Mouse (Mus musculus) liver, embryonic 15.5 days (tissue): ENCODE data around the gene Hoxa9. TPM values are rescaled to one million over a fixed set of nuclear protein-coding genes. Genes with fewer than 3 reads are reported as not detected.
A peak's percentile ranks its signal among the peaks of the same experiment; 100 is the strongest.

Experiments
- ATAC-seq: fragments of 200-750 bp; cut with Nextera tagmentation; 2 replicates; pipeline ENCODE4 v1.8.0; 2017; ENCODE audit warnings: moderate number of reproducible peaks, mild to moderate bottlenecking, moderate library complexity; ENCODE audit not compliant: insufficient read depth
- H3K27ac ChIP-seq: fragments of 300-500 bp; sonication (generic); replicated peaks from 2 replicates; pipeline ENCODE4 v1.5.1; 2015; ENCODE audit warnings: mild to moderate bottlenecking, inconsistent platforms
- H3K27me3 ChIP-seq: fragments of 300-500 bp; sonication (generic); 2 replicates; pipeline ENCODE4 v1.6.1; 2015; ENCODE audit warnings: mild to moderate bottlenecking, inconsistent platforms
- H3K36me3 ChIP-seq: fragments of 300-500 bp; sonication (generic); replicated peaks from 2 replicates; pipeline ENCODE4 v1.6.1; 2015; ENCODE audit warnings: moderate library complexity, mild to moderate bottlenecking, inconsistent platforms
- H3K4me1 ChIP-seq: fragments of 300-500 bp; sonication (generic); replicated peaks from 2 replicates; pipeline ENCODE4 v1.6.1; 2015; ENCODE audit warnings: inconsistent platforms
- H3K4me2 ChIP-seq: fragments of 300-500 bp; sonication (generic); 2 replicates; pipeline ENCODE4 v1.6.1; 2015; ENCODE audit warnings: moderate library complexity, mild to moderate bottlenecking, inconsistent platforms
- H3K4me3 ChIP-seq: fragments of 300-500 bp; sonication (generic); replicated peaks from 2 replicates; pipeline ENCODE4 v1.5.1; 2015; ENCODE audit warnings: mild to moderate bottlenecking, inconsistent platforms
- H3K9ac ChIP-seq: fragments of 300-500 bp; sonication (generic); 2 replicates; pipeline ENCODE4 v1.6.1; 2015; ENCODE audit warnings: moderate library complexity, mild to moderate bottlenecking, inconsistent platforms
- H3K9me3 ChIP-seq: fragments of 300-500 bp; sonication (generic); replicated peaks from 2 replicates; pipeline ENCODE4 v1.6.1; 2016; ENCODE audit warnings: inconsistent platforms
- WGBS: fragments of 180-500 bp; shearing (Covaris S2); methylation state at CpG from one replicate; pipeline ENCODE4 v1.1.7; 2015; ENCODE audit warnings: mixed read lengths; ENCODE audit not compliant: insufficient replicate concordance; 5-methylcytosine and 5-hydroxymethylcytosine counted together
- polyA plus RNA-seq: library from polyadenylated mRNA; unstranded; fragments of >200 nt; fragmentation: Nextera tagmentation; extraction: Ambion mirVana; gene quantifications from 2 replicates; pipeline ENCODE4 v1.2.1, GENCODE M21; 2015

Gene Hoxa9
- polyA plus RNA-seq, 1 experiment from 2014 or later: 0.43 TPM

DNA sequence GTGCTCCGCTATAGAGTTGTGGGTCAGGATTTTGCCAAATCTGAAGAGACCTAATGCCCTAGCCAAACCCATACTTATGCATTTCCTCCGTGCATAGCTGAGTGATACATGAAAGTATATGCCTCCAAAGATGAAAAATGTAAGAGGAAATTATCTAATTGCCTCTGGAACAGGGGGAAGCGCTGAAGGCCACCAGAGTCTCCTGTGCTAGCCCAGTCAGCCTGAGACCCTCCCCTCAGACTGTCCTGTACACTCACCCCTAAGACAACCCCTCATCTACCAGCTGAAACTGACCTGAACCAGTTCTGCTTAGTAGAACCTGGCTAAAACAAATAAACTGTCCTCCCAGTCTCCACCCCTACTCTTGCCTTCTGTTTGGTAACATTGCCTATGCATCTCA is 50.2 kb downstream of the Hoxa9 start:
- no peak overlapping the region for H3K4me3 ChIP-seq
- no peak overlapping the region for H3K9ac ChIP-seq
- H3K36me3 ChIP-seq: no peaks in the 10 kb centered on the region
- H3K4me1 ChIP-seq: peaks cover 9% of the 10 kb centered on the region; the same call in 1 of the 2 replicates
- H3K27me3 ChIP-seq: peaks cover 93% of the 10 kb centered on the region
- H3K27ac ChIP-seq: no peak overlapping the region
- H3K4me2 ChIP-seq: no peak overlapping the region
- no peak for ATAC-seq
- 51% methylated on average over 3 of the region's 3 CpGs for WGBS
- H3K9me3 ChIP-seq: no peaks in the 10 kb centered on the region

DNA sequence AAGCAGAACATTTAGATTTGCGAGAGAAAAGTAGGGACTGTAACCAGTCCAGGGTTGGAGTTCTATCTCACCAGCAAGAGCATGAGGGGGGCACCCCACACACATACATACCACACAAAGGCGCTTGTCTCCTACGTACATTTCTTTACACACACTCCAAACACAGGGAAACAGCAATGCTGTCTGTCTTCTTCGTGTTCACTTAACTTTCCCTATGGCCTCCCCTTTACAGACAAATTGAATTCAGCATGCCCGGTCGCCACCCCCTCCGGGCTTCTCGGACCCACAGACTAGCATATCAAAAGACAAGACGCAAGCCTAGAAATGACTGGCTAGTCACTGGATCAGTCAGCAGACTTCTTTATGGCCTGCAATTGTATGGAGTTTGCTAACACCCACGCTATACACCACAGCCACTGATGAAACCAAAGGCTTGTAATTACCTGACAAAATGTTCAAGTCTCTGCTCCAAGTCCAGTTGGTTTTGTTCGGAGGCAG is 50.6 kb downstream of the Hoxa9 start:
- Histone ChIP-seq H3K9ac (no peak overlapping the region), H3K27ac (no peak overlapping the region), H3K27me3 (peaks cover 93% of the 10 kb centered on the region), H3K9me3 (no peaks in the 10 kb centered on the region), H3K4me3 (no peak overlapping the region), H3K4me1 (peaks cover 9% of the 10 kb centered on the region; the same call in 1 of the 2 replicates), H3K4me2 (no peak overlapping the region), H3K36me3 (no peaks in the 10 kb centered on the region)
- no peak for ATAC-seq
- WGBS: 41% methylated on average over 11 of the region's 11 CpGs

DNA sequence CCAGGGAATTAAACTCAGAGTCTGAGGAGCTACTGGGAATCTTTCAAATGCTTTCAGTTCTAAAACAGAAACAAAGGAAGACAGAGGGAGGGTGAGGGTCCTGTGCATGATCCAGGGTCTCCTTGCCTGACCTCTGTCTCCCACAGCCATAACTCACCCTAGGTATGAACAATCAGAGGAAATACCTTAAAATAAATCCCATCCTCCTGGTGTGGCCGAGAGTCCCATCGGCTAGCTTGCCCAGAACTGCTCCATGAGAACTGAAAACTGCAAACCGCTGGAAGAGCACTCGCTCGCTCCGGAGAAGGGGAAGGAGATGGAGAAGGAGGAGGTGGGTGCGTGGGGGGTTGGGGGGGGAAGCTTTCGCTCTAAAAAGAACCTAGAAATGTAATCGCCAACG is 51.2 kb downstream of the Hoxa9 start:
- 0 out of 2 replicates have a peak overlapping the region, but pooled peaks have one; percentile 4 for H3K4me3 ChIP-seq
- H3K27me3 ChIP-seq: peaks cover 93% of the 10 kb centered on the region

DNA sequence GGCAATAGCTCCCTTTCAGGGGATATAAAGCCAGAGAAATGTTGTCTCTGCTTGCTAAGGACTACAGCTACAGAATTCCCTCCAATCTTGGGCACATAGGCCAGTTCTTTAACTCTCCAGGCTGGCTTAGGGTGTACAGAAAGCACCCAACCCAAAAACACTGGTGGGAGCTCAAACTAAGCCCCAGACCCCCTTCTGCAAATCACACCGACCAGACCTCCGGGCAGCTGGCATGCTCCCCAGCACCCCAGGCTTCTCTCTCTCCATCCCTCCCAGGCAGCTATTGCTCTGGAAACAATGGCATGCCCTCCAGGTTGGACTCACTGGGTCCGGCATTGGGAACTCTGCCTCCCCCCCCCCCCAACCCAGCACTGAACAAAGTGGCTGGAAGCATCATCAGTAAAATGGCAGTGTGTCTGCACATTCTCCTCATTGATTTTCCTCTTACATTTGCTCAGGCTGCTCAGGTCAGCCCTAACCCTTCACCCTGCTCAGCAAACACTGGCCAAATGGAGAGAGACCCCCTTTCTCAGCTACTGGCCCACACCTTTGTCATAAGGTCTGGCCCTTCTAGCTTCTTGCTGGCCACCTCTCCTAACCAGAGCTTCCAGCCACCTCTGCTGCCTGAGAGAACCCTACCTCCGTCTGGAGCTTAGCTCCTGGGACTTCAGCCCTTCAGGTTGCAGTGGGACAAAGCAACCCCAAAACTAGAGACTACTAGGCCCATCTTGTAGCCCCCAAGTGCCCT is 51.8 kb downstream of the Hoxa9 start:
- H3K4me3 ChIP-seq: no peak overlapping the region
- peak overlapping the region; percentile 4; the same call in 1 of the 2 replicates for H3K4me2 ChIP-seq
- H3K27me3 ChIP-seq: peaks cover 92% of the 10 kb centered on the region
- no peak for ATAC-seq
- 26% methylated on average over 4 of the region's 4 CpGs for WGBS
- H3K9ac ChIP-seq: no peak overlapping the region
- H3K27ac ChIP-seq: no peak overlapping the region
- H3K4me1 ChIP-seq: peaks cover 7% of the 10 kb centered on the region; the same call in 1 of the 2 replicates
- no peaks in the 10 kb centered on the region for H3K9me3 ChIP-seq
- no peaks in the 10 kb centered on the region for H3K36me3 ChIP-seq

More for the DNA sequence above, 51.2 kb downstream of the Hoxa9 start:
- 25% methylated on average over 10 of the region's 10 CpGs for WGBS
- no peaks in the 10 kb centered on the region for H3K36me3 ChIP-seq
- no peaks in the 10 kb centered on the region for H3K9me3 ChIP-seq
- no peak for ATAC-seq
- H3K27ac ChIP-seq: no peak overlapping the region
- H3K4me2 ChIP-seq: peak overlapping the region; percentile 4
- no peak overlapping the region for H3K9ac ChIP-seq
- peaks cover 9% of the 10 kb centered on the region; the same call in 1 of the 2 replicates for H3K4me1 ChIP-seq

DNA sequence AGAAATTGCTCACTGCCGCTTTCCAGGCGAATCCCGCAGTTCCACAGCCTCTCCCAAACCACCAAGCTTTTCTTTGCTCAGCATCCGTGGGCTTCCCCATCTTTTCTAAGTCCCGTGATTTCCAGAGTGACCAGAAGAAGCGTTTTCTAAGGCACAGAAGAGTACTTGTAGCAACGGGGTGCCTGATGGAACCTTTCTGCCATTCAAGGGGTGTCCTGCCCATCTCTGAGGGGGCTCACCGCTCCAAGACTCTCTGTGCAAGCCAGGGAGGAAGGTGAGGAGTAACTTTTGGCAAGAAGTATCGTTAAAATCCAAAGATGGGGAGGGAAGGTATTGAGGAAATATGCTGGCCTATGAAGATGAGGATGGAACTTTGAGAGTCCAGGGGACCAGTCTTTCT is 53.1 kb downstream of the Hoxa9 start:
- H3K27me3 ChIP-seq: peaks cover 94% of the 10 kb centered on the region
- H3K9me3 ChIP-seq: no peaks in the 10 kb centered on the region
- no peaks in the 10 kb centered on the region for H3K36me3 ChIP-seq
- ATAC-seq: no peak
- WGBS: 12% methylated on average over 9 of the region's 9 CpGs
- H3K4me2 ChIP-seq: 0 out of 2 replicates have a peak overlapping the region, but pooled peaks have one; percentile 25
- H3K4me1 ChIP-seq: 0 out of 2 replicates have a peak, but pooled peaks cover 3% of the 10 kb centered on the region
- H3K9ac ChIP-seq: no peak overlapping the region
- no peak overlapping the region for H3K27ac ChIP-seq
- H3K4me3 ChIP-seq: no peak overlapping the region

DNA sequence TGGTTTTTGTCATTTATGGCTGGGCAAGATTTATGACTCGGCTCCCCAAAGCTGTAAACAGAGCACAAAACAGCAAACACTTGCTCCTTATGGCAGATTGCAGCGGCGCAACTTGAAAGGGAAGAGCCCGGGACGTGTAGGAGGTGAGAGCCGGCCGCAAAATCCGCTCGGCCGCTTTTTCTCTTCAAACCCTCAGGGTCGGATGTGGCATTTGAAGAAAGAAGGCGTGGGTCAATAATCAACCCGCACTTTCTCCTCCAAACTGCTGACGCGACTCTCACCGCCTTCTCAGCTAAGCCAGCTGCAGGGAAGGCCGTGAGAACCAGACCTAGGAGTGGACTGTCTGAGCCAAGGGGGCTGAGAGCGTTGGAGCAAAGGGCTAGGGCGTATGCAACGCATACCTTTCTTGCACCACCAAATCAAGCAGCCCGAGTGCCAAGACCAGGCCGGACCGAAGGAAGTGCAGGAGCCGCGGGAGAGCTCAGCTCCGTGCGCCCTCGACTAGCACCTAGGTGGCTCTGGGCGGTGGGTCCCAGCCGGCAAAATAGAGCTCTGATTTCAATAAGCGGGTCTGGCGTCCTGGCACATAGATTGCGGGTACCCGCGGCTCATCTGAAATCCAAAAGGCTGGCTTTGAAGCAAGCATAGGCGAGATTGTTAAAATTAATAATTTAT is 53.7 kb downstream of the Hoxa9 start, which contains the start of gene 5730596B20Rik:
TSS of gene 5730596B20Rik (plus strand) at position 438 of the 675 bp plus-strand sequence.
- H3K4me2 ChIP-seq: peak within 1 kb of the TSS; percentile 25
- H3K4me1 ChIP-seq: peaks cover 9% of the 10 kb centered on the region; the same call in 1 of the 2 replicates
- H3K9ac ChIP-seq: no peak within 1 kb of the TSS
- H3K4me3 ChIP-seq: peak within 1 kb of the TSS; percentile 39; the same call in 1 of the 2 replicates
- no peak within 1 kb of the TSS for H3K27ac ChIP-seq
- 5% methylated on average over 36 of the region's 36 CpGs for WGBS
- peaks cover 99% of the 10 kb centered on the region for H3K27me3 ChIP-seq
- no peaks in the 10 kb centered on the region for H3K9me3 ChIP-seq
- ATAC-seq: no peak
- H3K36me3 ChIP-seq: no peaks in the 10 kb centered on the region

DNA sequence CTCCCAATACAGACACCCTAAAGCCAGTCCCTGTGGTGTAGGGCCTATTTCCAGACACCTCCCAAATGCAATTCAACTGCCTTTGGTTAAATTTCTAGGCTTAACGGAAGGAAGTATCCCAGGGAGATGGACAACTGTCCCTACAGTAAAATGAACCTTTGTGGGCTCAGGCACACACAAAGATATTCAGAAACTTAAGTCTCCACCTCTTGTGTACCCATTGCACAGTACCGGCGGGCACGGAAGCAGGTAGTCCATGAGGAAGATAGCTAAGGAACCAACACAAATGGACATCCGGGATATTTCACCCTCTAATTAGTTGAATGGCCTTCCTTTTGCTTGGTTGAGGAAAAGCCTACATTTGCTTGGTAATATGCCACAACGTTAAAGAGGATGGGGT is 54.5 kb downstream of the Hoxa9 start:
- H3K9ac ChIP-seq: no peak overlapping the region
- no peaks in the 10 kb centered on the region for H3K36me3 ChIP-seq
- peak overlapping the region; percentile 39; the same call in 1 of the 2 replicates for H3K4me3 ChIP-seq
- 4% methylated on average over 6 of the region's 6 CpGs for WGBS
- H3K27ac ChIP-seq: no peak overlapping the region
- H3K27me3 ChIP-seq: peaks cover 99% of the 10 kb centered on the region
- H3K4me1 ChIP-seq: peaks cover 11% of the 10 kb centered on the region; the same call in 1 of the 2 replicates
- peak overlapping the region; percentile 23; the same call in 1 of the 2 replicates for H3K4me2 ChIP-seq
- H3K9me3 ChIP-seq: no peaks in the 10 kb centered on the region
- no peak for ATAC-seq

DNA sequence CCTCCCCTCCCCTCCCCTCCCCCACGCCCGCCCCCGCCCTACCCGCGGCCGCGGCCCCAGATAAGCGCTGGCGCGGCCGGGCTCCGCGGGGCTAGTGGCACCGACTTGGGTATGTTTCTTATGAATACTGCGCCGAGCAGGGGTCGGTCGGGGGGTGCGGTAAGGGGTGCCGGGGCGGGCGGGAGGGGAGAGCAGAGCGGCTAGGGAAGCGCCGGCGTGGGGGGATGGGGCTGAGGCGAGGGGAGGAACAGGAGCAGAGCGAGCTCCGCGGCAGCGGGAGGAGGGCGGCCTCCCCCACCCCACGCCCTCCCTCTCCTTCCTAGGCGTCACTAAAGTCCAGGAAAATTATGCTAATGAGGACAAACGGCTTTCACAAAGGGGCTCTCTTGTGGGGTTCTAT is 55.0 kb downstream of the Hoxa9 start:
- H3K4me3 ChIP-seq: peak overlapping the region; percentile 39
- no peaks in the 10 kb centered on the region for H3K36me3 ChIP-seq
- peak overlapping the region; percentile 23; the same call in 1 of the 2 replicates for H3K4me2 ChIP-seq
- H3K4me1 ChIP-seq: peaks cover 8% of the 10 kb centered on the region; the same call in 1 of the 2 replicates
- H3K9ac ChIP-seq: no peak overlapping the region; the same call in 1 of the 2 replicates
- no peak for ATAC-seq
- no peak overlapping the region for H3K27ac ChIP-seq
- 3% methylated on average over 11 of the region's 35 CpGs for WGBS
- H3K27me3 ChIP-seq: peaks cover 99% of the 10 kb centered on the region
- no peaks in the 10 kb centered on the region for H3K9me3 ChIP-seq

DNA sequence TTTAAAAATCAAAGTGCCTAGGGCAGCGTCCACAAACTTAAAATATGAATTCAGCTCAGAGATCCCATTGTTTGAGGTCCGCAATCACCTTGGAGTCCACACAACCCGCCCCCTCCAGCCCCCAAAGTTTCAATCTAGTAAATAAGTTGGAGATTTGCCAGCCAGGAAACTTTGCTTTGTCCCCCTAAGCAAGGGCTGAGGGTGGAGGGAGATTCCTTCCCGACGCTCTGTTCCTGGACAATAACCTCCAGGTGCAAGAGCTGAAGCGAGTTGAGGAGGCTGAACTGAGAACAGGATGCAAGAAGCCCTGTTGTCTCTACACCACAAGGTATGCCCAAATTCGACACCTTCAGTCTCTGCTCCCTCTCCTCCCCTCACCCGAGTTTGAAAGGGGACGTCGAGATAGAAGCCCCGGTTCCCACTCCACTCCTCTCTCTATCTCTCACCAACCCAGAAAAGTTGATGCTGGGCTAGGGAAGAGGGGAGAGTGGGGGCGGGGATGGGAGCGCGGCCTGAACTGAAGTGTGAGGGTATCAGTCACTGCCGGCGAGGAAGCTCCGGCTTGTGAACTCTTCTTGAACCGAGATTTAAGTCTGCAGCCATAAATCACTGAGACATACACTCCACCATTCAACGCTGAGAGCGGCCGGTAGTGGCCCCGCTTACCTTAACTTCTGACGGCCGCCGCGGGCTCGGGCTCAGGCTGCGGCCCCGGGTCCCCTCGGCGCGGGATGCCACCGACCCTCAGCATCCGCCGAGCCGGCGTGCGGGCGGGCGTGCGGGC is 55.7 kb downstream of the Hoxa9 start:
- H3K4me1 ChIP-seq: peaks cover 8% of the 10 kb centered on the region; the same call in 1 of the 2 replicates
- H3K9me3 ChIP-seq: no peaks in the 10 kb centered on the region
- peak overlapping the region; percentile 39 for H3K4me3 ChIP-seq
- peaks cover 99% of the 10 kb centered on the region for H3K27me3 ChIP-seq
- H3K9ac ChIP-seq: no peak overlapping the region; the same call in 1 of the 2 replicates
- ATAC-seq: no peak
- no peak overlapping the region; the same call in 1 of the 2 replicates for H3K4me2 ChIP-seq
- H3K27ac ChIP-seq: no peak overlapping the region
- 4% methylated on average over 37 of the region's 41 CpGs for WGBS
- H3K36me3 ChIP-seq: no peaks in the 10 kb centered on the region

DNA sequence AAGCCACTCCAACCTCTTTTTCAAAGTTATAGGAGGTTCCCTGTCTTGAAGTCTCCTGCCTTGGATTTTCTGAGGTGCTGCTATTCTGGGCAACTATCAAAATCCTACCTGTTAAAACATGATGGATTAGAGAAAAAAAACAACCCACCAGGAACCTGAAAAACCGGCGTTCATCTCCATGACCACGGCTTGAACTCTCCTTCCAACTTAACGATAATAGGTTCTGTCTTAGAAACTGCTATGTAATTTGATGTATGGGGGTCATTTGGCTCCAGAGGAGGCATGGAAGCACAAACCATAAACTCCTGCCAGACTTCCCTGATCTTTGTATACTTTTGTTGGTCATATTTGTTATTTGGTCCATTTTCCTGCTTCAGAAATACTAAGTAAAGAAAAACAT is 57.2 kb downstream of the Hoxa9 start:
- WGBS: 17% methylated on average over 4 of the region's 4 CpGs
- Histone ChIP-seq H3K9me3 (no peaks in the 10 kb centered on the region), H3K4me2 (no peak overlapping the region), H3K9ac (no peak overlapping the region), H3K4me1 (peaks cover 8% of the 10 kb centered on the region; the same call in 1 of the 2 replicates), H3K27me3 (peaks cover 99% of the 10 kb centered on the region), H3K4me3 (no peak overlapping the region), H3K27ac (no peak overlapping the region), H3K36me3 (no peaks in the 10 kb centered on the region)
- ATAC-seq: no peak
